Mouse (Mus musculus): ENCODE data around the gene Zfp992. TPM values are rescaled to one million over a fixed set of nuclear protein-coding genes. Genes with fewer than 3 reads are reported as not detected.

Zfp992 gene
- total RNA-seq (2023) = 2.8 TPM

GRCm38 (mm10) chr4:146448950-146449349 is at the start of gene Zfp992:
Gene Zfp992, plus strand, starts transcription at chr4:146449023.

GRCm38 (mm10) chr4:146501727-146502126 is 52.9 kb downstream of the Zfp992 start, which contains the start of gene Zfp981:
Gene Zfp981, plus strand, starts transcription at chr4:146502027.

Other genes starting within 250 kb of the Zfp992 start
- 0.98 TPM for gene Zfp981, start 53.0 kb downstream of the Zfp992 start, total RNA-seq (2023)
- 1.4 TPM for gene Zfp993, start 161.9 kb downstream of the Zfp992 start, total RNA-seq (2023)

Data from CD4-positive naive resting alpha-beta T cell, adult 57 days (primary cell).